Comparison of ENCODE assay signal across 11 mouse cellular contexts in the genomic region with DNA sequence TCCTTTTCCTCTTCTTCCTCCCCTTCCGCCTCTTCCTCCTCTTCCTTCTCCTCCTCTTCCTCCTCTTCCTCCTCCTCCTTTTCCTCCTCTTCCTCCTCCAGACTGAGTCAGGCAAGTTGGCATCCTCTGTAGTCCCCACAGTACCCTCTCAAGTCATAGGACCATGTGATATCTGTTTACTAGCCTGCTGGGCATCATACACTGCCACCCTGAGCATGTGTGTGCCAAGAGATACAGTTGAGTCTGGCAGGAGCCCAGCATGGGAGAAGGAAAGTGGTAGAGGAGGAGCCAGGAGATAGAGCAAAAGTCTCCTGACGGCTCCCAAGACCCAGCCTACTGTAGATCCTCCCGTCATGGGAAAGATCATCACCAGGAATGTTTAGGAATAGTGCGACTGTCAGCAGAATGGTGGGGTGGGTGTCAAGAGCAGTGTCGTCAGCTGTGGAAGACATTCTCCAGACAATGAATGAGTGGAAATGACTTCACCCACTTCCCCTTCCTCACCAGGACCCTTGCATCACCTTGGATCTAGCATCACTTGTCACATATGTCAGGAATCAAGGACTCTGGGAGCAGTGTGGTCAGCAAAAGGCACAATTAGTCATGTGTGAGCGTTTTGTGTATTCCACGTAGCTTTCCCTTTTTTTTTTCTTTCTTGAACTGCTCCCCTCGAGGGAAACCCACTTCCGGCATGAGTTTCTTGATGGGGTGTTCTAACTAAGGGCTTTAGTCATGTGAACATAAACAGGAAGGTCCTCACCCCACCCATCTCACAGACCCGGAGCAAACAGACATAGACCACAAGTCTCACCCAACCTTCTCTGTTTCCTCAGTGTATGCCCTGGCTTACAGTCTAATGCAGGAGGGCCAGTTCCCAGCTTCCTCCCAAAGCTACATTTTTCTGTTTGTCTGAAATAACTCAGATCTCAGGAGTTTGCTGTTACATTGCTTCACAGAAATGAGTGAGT.
DNase-seq lines count a peak whose midpoint lies in the region; ATAC-seq and TF ChIP-seq lines count a peak whose summit lies in the region.
"Had no signal": no experiment of that assay in that cellular context is flagged by ENCODE, and none has a peak within 500 bp of the region (broad histone marks: within the 10 kb centered on the region; RNA-seq: fewer than 3 reads in every experiment).

No protein-coding gene starts in this region.

- WGBS in kidney, embryonic 16.5 days, result 72% methylated on average over 10 of the region's 10 CpGs
- WGBS in liver, embryonic 16.5 days (ENCODE audit: insufficient replicate concordance), result 25% methylated on average over 10 of the region's 10 CpGs
- whole genome bisulfite sequencing in spleen, adult 2 months, result 33% methylated on average over 10 of the region's 10 CpGs

- no peaks in the 10 kb centered on the region for H3K27me3 ChIP-seq in kidney, embryonic 16.5 days (ENCODE audit: insufficient read depth, low read length)
- H3K27me3 ChIP-seq in liver, embryonic 16.5 days (ENCODE audit: control insufficient read depth, insufficient read depth, low read depth, low read length), result no peaks in the 10 kb centered on the region
- no peaks in the 10 kb centered on the region for H3K27me3 ChIP-seq in spleen, adult 2 months (ENCODE audit: control insufficient read depth, insufficient read depth, low read length)

- TF ChIP-seq CTCF in spleen, adult 2 months (IDR thresholded peaks at IDR 0.05; ENCODE audit: extremely low read depth, insufficient read depth, insufficient read length, insufficient replicate concordance), result no peak

- no peak overlapping the region; the same call in 1 of the 2 replicates for H3K27ac ChIP-seq in kidney, embryonic 16.5 days (ENCODE audit: low read length)
- H3K27ac ChIP-seq in liver, embryonic 16.5 days (ENCODE audit: low read length), result no peak overlapping the region
- peak overlapping the region; percentile 82 for H3K27ac ChIP-seq in spleen, adult 2 months (ENCODE audit: insufficient read depth, low read length)
- H3K27ac ChIP-seq: macrophage had no signal

- no peak for DNase-seq in kidney, adult 18-20 months
- DNase-seq in spleen, adult 2 months (ENCODE audit: low read depth in 1 of 2, low spot score in 2 of 2), result peak; percentile 59 to 73
- no peak for DNase-seq in cerebellum, adult 11-12 months
- DNase-seq in testis, postnatal 10 days (ENCODE audit: low spot score), result no peak
- DNase-seq in embryo, embryonic 10 days (ENCODE audit: low spot score), result no peak
- DNase-seq: kidney, postnatal 10 days had no signal

- peak; percentile 60 for ATAC-seq in kidney, embryonic 16.5 days (ENCODE audit: low FRiP score, low TSS enrichment)
- peak; percentile 73 for ATAC-seq in common myeloid progenitor, adult 5-6 weeks (replicated peaks; ENCODE audit: low read depth, poor library complexity, severe bottlenecking)
- ATAC-seq in liver, embryonic 16.5 days (ENCODE audit: low read depth), result peak; percentile 58

- H3K4me2 ChIP-seq in kidney, embryonic 16.5 days (replicated peaks; ENCODE audit: low read depth, low read length), result no peak overlapping the region
- H3K4me2 ChIP-seq in liver, embryonic 16.5 days (ENCODE audit: low read depth, low read length), result no peak overlapping the region

- peaks cover 10% of the 10 kb centered on the region; the same call in 1 of the 2 replicates for H3K4me1 ChIP-seq in kidney, embryonic 16.5 days (ENCODE audit: insufficient read depth, low read length)
- H3K4me1 ChIP-seq in liver, embryonic 16.5 days (ENCODE audit: control insufficient read depth, low read depth, low read length), result no peaks in the 10 kb centered on the region
- H3K4me1 ChIP-seq in spleen, adult 2 months (ENCODE audit: control insufficient read depth, insufficient read depth, insufficient read length), result peaks cover 11% of the 10 kb centered on the region; the same call in 1 of the 2 replicates

- TF ChIP-seq POLR2A in spleen, adult 2 months (IDR thresholded peaks at IDR 0.05; ENCODE audit: low read depth, low read length), result peak; percentile 73

- no peaks in the 10 kb centered on the region for H3K9me3 ChIP-seq in kidney, embryonic 16.5 days (ENCODE audit: low read length)
- no peaks in the 10 kb centered on the region for H3K9me3 ChIP-seq in liver, embryonic 16.5 days (replicated peaks; ENCODE audit: control insufficient read depth, low read length)

- H3K9ac ChIP-seq in kidney, embryonic 16.5 days (replicated peaks; ENCODE audit: low read length), result no peak overlapping the region
- H3K9ac ChIP-seq in liver, embryonic 16.5 days (ENCODE audit: low read depth, low read length), result no peak overlapping the region

- no peak overlapping the region for H3K4me3 ChIP-seq in kidney, embryonic 16.5 days (ENCODE audit: low read length)
- H3K4me3 ChIP-seq in liver, embryonic 16.5 days (ENCODE audit: low read depth, low read length), result no peak overlapping the region
- H3K4me3 ChIP-seq in spleen, adult 2 months (ENCODE audit: extremely low read depth, insufficient read depth, insufficient read length), result peak overlapping the region; percentile 49

- H3K36me3 ChIP-seq in kidney, embryonic 16.5 days (ENCODE audit: insufficient read depth, low read length), result no peaks in the 10 kb centered on the region
- H3K36me3 ChIP-seq in liver, embryonic 16.5 days (ENCODE audit: control insufficient read depth, insufficient read depth), result no peaks in the 10 kb centered on the region
- H3K36me3 ChIP-seq in spleen, adult 2 months (ENCODE audit: control insufficient read depth, insufficient read depth, low read length), result no peaks in the 10 kb centered on the region
- H3K36me3 ChIP-seq: G1E had no signal

Comparison
In these comparisons a context has a peak if more than half of its experiments do, and no peak if none do; other contexts are left out.
1. DNase-seq: peak in spleen, adult 2 months (2 of 2); none in kidney, adult 18-20 months (single experiment), cerebellum, adult 11-12 months (single experiment), testis, postnatal 10 days (single experiment) and embryo, embryonic 10 days (single experiment).
2. Peak in every context shown above with its lines, with median percentiles within 50 percentile points of each other: ATAC-seq.